Mouse (Mus musculus): ENCODE results near the gene Dgkg. TPM values are rescaled to one million over a fixed set of nuclear protein-coding genes. Genes with fewer than 3 reads are reported as not detected.

Gene Dgkg
- total RNA-seq, 1 experiment: 0.22 TPM

DNA sequence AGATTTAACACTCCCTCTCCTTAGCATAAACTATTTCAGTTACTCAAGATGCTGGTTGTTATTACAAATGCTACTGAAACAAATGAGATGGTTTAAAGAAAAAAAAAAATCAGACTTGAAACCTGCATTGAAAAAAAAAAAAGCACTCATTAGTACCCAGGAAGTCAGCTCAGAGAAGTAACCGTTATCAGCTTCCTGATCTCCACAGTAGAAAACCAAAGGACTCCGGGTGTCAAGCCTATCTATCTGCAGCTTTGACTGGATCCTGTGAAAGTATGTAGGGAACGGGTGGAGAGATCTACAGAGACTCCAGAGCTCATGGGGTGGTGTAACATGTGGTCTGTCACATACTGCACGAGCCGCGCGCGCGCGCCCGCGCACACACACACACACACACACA, 225.2 kb downstream of the Dgkg start:
- in situ Hi-C loops (cut with MboI; ENCODE audit: low sequenced_read_pairs in 2 of 2, unreplicated experiment in 2 of 2): no loop called here
- peaks cover 29% of the 10 kb centered on the region for H3K36me3 ChIP-seq (ENCODE audit: control insufficient read depth, insufficient read depth, low read length, poor library complexity, severe bottlenecking)
- H3K4me3 ChIP-seq (ENCODE audit: insufficient read depth in 1 of 2, low read depth in 1 of 2, low read length in 2 of 2, poor library complexity in 1 of 2, severe bottlenecking in 1 of 2): no peak overlapping the region
- TF ChIP-seq MAFK (IDR thresholded peaks at IDR 0.05; ENCODE audit: insufficient read depth, low read depth, low read length): no peak
- TF ChIP-seq ZC3H11A (IDR thresholded peaks at IDR 0.05; ENCODE audit: borderline replicate concordance, low read depth, low read length): no peak
- peak; percentile 29; the same call in 1 of the 2 replicates for TF ChIP-seq ZNF384 (IDR thresholded peaks at IDR 0.05; ENCODE audit: low read depth, low read length)
- no peak overlapping the region for H3K9ac ChIP-seq (ENCODE audit: insufficient read depth, low read depth, low read length, poor library complexity, severe bottlenecking)
- no peak for DNase-seq (ENCODE audit: low read depth, low spot score)
- peaks cover 34 to 37% of the 10 kb centered on the region in 2 experiments for H3K4me1 ChIP-seq (ENCODE audit: control insufficient read depth in 2 of 2, insufficient read depth in 2 of 2, low read length in 2 of 2, poor library complexity in 1 of 2)
- no peaks in the 10 kb centered on the region for H3K9me3 ChIP-seq (ENCODE audit: control insufficient read depth, insufficient read depth, low read depth, low read length)
- H3K27ac ChIP-seq (ENCODE audit: insufficient read depth, low read depth, low read length, poor library complexity, severe bottlenecking): no peak overlapping the region

DNA sequence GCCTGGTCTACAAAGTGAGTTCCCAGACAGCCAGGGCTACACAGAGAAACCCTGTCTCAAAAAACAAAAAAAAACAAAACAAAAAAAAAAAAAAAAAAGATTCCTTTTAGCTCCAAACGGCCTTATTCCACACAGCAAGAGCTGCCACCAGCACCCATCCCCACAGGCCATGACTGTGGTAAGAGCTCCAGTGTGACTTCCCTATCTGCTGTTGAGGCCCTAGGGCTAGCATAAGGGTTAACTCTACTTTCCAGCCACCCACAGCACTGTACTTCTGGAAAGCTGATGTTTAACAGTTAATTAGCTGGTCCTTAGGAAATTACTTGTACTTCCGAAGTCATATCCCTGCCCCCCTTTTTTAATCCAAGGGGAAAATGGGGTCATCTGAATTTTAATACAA, 225.7 kb downstream of the Dgkg start:
- peaks cover 30% of the 10 kb centered on the region for H3K36me3 ChIP-seq (ENCODE audit: control insufficient read depth, insufficient read depth, low read length, poor library complexity, severe bottlenecking)
- no peak for TF ChIP-seq ZNF384 (IDR thresholded peaks at IDR 0.05; ENCODE audit: low read depth, low read length)
- H3K4me3 ChIP-seq (ENCODE audit: insufficient read depth in 1 of 2, low read depth in 1 of 2, low read length in 2 of 2, poor library complexity in 1 of 2, severe bottlenecking in 1 of 2): no peak overlapping the region
- H3K4me1 ChIP-seq (ENCODE audit: control insufficient read depth in 2 of 2, insufficient read depth in 2 of 2, low read length in 2 of 2, poor library complexity in 1 of 2): peaks cover 35 to 38% of the 10 kb centered on the region in 2 experiments
- H3K9me3 ChIP-seq (ENCODE audit: control insufficient read depth, insufficient read depth, low read depth, low read length): no peaks in the 10 kb centered on the region
- H3K27ac ChIP-seq (ENCODE audit: insufficient read depth, low read depth, low read length, poor library complexity, severe bottlenecking): no peak overlapping the region
- no peak for DNase-seq (ENCODE audit: low read depth, low spot score)
- in situ Hi-C loops (cut with MboI; ENCODE audit: low sequenced_read_pairs in 2 of 2, unreplicated experiment in 2 of 2): no loop called here
- H3K9ac ChIP-seq (ENCODE audit: insufficient read depth, low read depth, low read length, poor library complexity, severe bottlenecking): no peak overlapping the region

DNA sequence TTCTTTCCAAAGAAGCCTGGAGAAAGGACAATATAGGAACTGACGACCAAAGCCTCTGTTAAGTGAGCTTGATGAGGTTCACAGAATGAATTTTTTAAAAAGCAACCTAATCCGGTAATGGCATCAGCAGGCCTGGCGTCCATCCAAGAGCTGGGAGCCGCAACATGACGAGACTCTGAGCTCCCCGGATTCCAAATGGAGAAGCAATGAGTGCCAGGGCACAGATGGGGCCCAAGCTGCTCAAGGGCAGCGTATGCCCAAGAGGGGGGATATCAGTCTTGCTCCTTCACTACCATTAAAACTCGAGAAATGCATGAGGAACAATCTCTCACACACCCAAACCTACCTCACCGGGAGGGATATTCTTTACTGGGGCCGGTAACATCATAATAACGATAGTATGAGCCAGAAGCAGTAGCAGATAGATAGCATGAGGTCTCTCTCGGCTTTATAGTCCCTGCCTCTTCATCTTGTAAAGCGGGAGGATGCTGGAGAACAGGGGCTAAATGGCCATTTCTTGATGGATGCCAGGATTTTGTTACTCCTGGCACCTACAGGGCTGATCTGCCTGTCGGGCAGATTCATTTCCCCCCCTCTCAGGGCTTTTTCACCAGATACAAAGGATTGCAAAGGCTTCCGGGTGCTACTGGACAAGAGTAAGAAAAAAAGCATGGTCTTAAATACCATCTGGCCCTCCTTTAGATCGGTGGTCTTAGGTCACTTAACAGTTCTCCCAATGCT, 226.6 kb downstream of the Dgkg start:
- Histone ChIP-seq H3K4me3 (ENCODE audit: insufficient read depth in 1 of 2, low read depth in 1 of 2, low read length in 2 of 2, poor library complexity in 1 of 2, severe bottlenecking in 1 of 2) (peak overlapping the region in 1 of 2 experiments; percentile 7; a peak in 2 of 4 replicates), H3K9me3 (ENCODE audit: control insufficient read depth, insufficient read depth, low read depth, low read length) (no peaks in the 10 kb centered on the region), H3K27ac (ENCODE audit: insufficient read depth, low read depth, low read length, poor library complexity, severe bottlenecking) (peak overlapping the region; percentile 90), H3K4me1 (ENCODE audit: control insufficient read depth in 2 of 2, insufficient read depth in 2 of 2, low read length in 2 of 2, poor library complexity in 1 of 2) (peaks cover 35 to 41% of the 10 kb centered on the region in 2 experiments), H3K9ac (ENCODE audit: insufficient read depth, low read depth, low read length, poor library complexity, severe bottlenecking) (no peak overlapping the region; the same call in 1 of the 2 replicates), H3K36me3 (ENCODE audit: control insufficient read depth, insufficient read depth, low read length, poor library complexity, severe bottlenecking) (peaks cover 36% of the 10 kb centered on the region)
- DNase-seq (ENCODE audit: low read depth, low spot score): no peak
- in situ Hi-C loops (cut with MboI; ENCODE audit: low sequenced_read_pairs in 2 of 2, unreplicated experiment in 2 of 2): no loop called here
- TF ChIP-seq ZNF384 (IDR thresholded peaks at IDR 0.05; ENCODE audit: low read depth, low read length) (no peak), CHD2 (IDR thresholded peaks at IDR 0.05; ENCODE audit: low read depth, low read length) (no peak), MAFK (IDR thresholded peaks at IDR 0.05; ENCODE audit: insufficient read depth, low read depth, low read length) (no peak), ZC3H11A (IDR thresholded peaks at IDR 0.05; ENCODE audit: borderline replicate concordance, low read depth, low read length) (no peak), HCFC1 (IDR thresholded peaks at IDR 0.05; ENCODE audit: borderline replicate concordance, insufficient read depth, low read length) (no peak)

DNA sequence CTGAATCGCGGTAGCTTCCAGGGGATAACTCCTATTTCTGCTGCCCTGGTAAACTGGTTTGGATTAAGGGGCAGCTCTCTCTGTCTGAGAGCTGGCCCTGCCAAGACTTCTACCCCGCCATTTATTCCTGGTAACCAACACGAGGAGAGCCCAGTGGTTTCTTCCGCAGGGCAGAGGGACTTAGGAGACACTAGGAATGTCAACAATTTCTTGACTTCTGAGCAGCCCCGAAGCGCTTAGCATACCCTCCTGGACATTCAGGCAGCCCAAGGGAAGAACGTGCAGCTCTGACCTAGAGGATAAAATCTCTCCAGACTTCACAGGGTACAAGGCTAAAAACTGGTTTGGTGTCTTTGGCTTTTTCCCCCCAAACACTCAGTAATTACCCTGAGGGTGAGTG, 227.6 kb downstream of the Dgkg start:
- in situ Hi-C loops (cut with MboI; ENCODE audit: low sequenced_read_pairs in 2 of 2, unreplicated experiment in 2 of 2): no loop called here

DNA sequence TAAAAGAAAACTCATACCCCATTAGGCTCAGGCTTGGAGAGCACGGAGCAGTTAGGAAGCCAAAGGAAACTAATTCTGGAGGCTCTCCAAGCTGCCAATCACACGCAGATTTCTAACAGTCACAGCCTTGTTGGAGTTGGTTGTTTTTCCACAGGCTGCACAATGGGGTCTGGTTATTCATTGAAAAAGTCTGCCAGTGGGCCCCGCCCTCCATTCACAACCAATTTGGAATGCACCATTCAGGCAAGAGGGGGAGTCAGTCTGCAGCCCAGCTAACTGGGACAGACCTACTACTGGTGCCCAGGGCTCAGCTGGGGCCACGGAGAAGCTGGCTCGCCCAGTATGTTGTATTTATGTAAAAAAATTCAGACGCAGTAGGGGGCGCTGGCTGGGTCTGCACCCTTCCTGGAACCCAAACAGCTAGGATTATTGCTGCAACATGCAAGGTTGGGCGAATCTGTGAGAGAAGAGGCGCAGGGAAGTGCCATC, 228.1 kb downstream of the Dgkg start:
- DNase-seq (ENCODE audit: low read depth, low spot score): peak; percentile 92
- TF ChIP-seq MAFK (IDR thresholded peaks at IDR 0.05; ENCODE audit: insufficient read depth, low read depth, low read length) (no peak), ZC3H11A (IDR thresholded peaks at IDR 0.05; ENCODE audit: borderline replicate concordance, low read depth, low read length) (no peak), HCFC1 (IDR thresholded peaks at IDR 0.05; ENCODE audit: borderline replicate concordance, insufficient read depth, low read length) (no peak), CHD2 (IDR thresholded peaks at IDR 0.05; ENCODE audit: low read depth, low read length) (0 out of 2 replicates have a peak, but pooled peaks have one; percentile 49), ZNF384 (IDR thresholded peaks at IDR 0.05; ENCODE audit: low read depth, low read length) (peak; percentile 22; the same call in 1 of the 2 replicates)
- H3K9ac ChIP-seq (ENCODE audit: insufficient read depth, low read depth, low read length, poor library complexity, severe bottlenecking): peak overlapping the region; percentile 59
- H3K4me1 ChIP-seq (ENCODE audit: control insufficient read depth in 2 of 2, insufficient read depth in 2 of 2, low read length in 2 of 2, poor library complexity in 1 of 2): peaks cover 26 to 37% of the 10 kb centered on the region in 2 experiments
- H3K36me3 ChIP-seq (ENCODE audit: control insufficient read depth, insufficient read depth, low read length, poor library complexity, severe bottlenecking): peaks cover 34% of the 10 kb centered on the region
- no peaks in the 10 kb centered on the region for H3K9me3 ChIP-seq (ENCODE audit: control insufficient read depth, insufficient read depth, low read depth, low read length)
- in situ Hi-C loops (cut with MboI; ENCODE audit: low sequenced_read_pairs in 2 of 2, unreplicated experiment in 2 of 2): no loop called here
- H3K27ac ChIP-seq (ENCODE audit: insufficient read depth, low read depth, low read length, poor library complexity, severe bottlenecking): peak overlapping the region; percentile 92
- peak overlapping the region; percentile 37 to 48 for H3K4me3 ChIP-seq (ENCODE audit: insufficient read depth in 1 of 2, low read depth in 1 of 2, low read length in 2 of 2, poor library complexity in 1 of 2, severe bottlenecking in 1 of 2)

More for the DNA sequence above, 227.6 kb downstream of the Dgkg start:
- peaks cover 29 to 41% of the 10 kb centered on the region in 2 experiments for H3K4me1 ChIP-seq (ENCODE audit: control insufficient read depth in 2 of 2, insufficient read depth in 2 of 2, low read length in 2 of 2, poor library complexity in 1 of 2)
- H3K9me3 ChIP-seq (ENCODE audit: control insufficient read depth, insufficient read depth, low read depth, low read length): no peaks in the 10 kb centered on the region
- TF ChIP-seq HCFC1 (IDR thresholded peaks at IDR 0.05; ENCODE audit: borderline replicate concordance, insufficient read depth, low read length) (no peak), MAFK (IDR thresholded peaks at IDR 0.05; ENCODE audit: insufficient read depth, low read depth, low read length) (no peak)
- H3K36me3 ChIP-seq (ENCODE audit: control insufficient read depth, insufficient read depth, low read length, poor library complexity, severe bottlenecking): peaks cover 37% of the 10 kb centered on the region
- no peak for DNase-seq (ENCODE audit: low read depth, low spot score)
- H3K9ac ChIP-seq (ENCODE audit: insufficient read depth, low read depth, low read length, poor library complexity, severe bottlenecking): peak overlapping the region; percentile 50
- H3K27ac ChIP-seq (ENCODE audit: insufficient read depth, low read depth, low read length, poor library complexity, severe bottlenecking): peak overlapping the region; percentile 90
- peak overlapping the region; percentile 37 to 48 for H3K4me3 ChIP-seq (ENCODE audit: insufficient read depth in 1 of 2, low read depth in 1 of 2, low read length in 2 of 2, poor library complexity in 1 of 2, severe bottlenecking in 1 of 2)
